Mouse (Mus musculus) testis, adult 2 months (tissue): ENCODE results near the gene Tatdn3. TPM values are rescaled to one million over a fixed set of nuclear protein-coding genes. Genes with fewer than 3 reads are reported as not detected.
"Not testable (repeated sequence)": the region's sequence is repeated elsewhere in the genome, so short reads cannot be mapped to it uniquely, and the experiment has no call there.

Experiments
- H3K27ac ChIP-seq: fragments of 200-500 bp; 2 replicates; pipeline ENCODE4 v1.5.1; 2012; ENCODE audit warnings: low read depth, low read length; ENCODE audit not compliant: control insufficient read depth, insufficient read depth
- H3K27me3 ChIP-seq: fragments of 200-500 bp; 2 replicates; pipeline ENCODE4 v1.6.1; 2012; ENCODE audit warnings: mild to moderate bottlenecking, low read length, moderate library complexity; ENCODE audit not compliant: control insufficient read depth, insufficient read depth
- H3K36me3 ChIP-seq: fragments of 200-500 bp; 2 replicates; pipeline ENCODE4 v1.6.1; 2012; ENCODE audit warnings: mild to moderate bottlenecking, low read length; ENCODE audit not compliant: control insufficient read depth, insufficient read depth
- H3K4me1 ChIP-seq: fragments of 200-500 bp; 2 replicates; pipeline ENCODE4 v1.6.1; 2012; ENCODE audit warnings: low read length; ENCODE audit not compliant: control insufficient read depth, insufficient read depth
- H3K4me3 ChIP-seq: fragments of 200-500 bp; 2 replicates; pipeline ENCODE4 v1.5.1; 2012; ENCODE audit warnings: low read depth, mild to moderate bottlenecking, low read length, moderate library complexity, mixed read lengths; ENCODE audit not compliant: control insufficient read depth
- CTCF ChIP-seq: fragments of 200-500 bp; IDR thresholded peaks from 2 replicates; pipeline ENCODE4 v1.5.1; 2012; ENCODE audit warnings: low read depth, mild to moderate bottlenecking, inconsistent platforms, low read length, moderate library complexity; ENCODE audit not compliant: control insufficient read depth, insufficient read depth, insufficient replicate concordance
- POLR2A ChIP-seq: fragments of 200-500 bp; IDR thresholded peaks from 2 replicates; pipeline ENCODE4 v1.6.1; 2012; ENCODE audit warnings: low read depth, mild to moderate bottlenecking, inconsistent platforms, low read length, moderate library complexity; ENCODE audit not compliant: control insufficient read depth
- polyA plus RNA-seq: library from polyadenylated mRNA; depleted of rRNA; stranded (reverse); fragments of >200 nt; gene quantifications from 2 replicates; pipeline ENCODE4 v1.2.3, GENCODE M21; 2012

The Tatdn3 gene
- polyA plus RNA-seq, 1 experiment: 14.3 TPM

DNA sequence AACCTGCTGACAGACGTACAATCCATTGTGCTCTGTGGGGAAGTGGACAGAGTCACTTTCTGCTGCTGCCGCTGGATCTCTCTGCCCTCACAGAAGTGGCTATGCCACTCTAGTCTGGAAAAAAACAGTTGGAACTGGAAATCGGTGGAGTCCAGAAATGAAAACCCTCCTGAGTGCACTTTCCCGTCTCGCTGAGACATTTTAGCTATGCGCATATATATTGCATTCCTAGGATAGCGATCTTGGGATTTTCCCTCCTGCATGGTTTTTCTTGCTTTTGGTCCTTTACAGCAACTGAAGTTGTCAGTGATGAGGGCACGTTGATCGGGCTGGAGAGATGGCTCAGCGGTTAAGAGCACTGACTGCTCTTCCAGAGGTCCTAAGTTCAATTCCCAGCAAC is 32.5 kb downstream of the Tatdn3 start:
- H3K4me3 ChIP-seq: no peak overlapping the region
- H3K4me1 ChIP-seq: peaks cover 8% of the 10 kb centered on the region
- no peaks in the 10 kb centered on the region for H3K36me3 ChIP-seq
- no peaks in the 10 kb centered on the region for H3K27me3 ChIP-seq
- TF ChIP-seq CTCF (no peak), POLR2A (no peak)
- no peak overlapping the region for H3K27ac ChIP-seq

DNA sequence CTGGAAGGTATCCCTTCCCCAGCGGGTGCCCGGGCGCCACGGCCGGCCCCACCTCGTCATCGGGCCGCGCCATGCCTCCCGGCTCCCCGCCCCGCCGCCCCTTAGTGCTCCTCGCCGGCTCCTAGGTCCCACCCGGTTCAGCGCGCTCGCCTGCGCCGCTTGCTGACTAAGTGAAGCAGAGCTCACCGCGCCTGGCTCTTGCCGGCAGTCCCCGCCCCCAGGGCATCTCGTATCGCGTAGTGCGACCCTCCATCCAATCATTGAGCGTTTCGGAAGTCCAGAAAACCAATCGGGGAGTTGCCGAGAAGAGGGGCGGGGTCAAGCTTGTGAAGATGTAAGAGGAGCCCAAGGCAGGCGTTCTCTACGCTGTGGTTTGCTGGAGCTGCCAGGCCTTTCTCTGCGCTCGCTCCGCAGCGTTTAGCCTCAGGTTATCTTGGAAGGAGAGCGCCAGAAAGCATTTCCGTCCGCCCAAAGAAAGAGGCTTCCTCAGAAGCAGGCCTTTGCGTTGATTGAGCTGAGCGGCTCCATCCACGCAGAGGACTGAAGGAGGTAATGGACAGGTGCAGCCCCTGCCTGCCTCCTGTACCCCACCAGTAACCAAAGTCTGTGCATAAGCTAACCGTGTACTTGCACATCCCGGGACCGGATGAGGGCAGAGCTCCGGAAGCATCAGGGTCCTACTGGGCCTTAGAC is 36.6 kb downstream of the Tatdn3 start, which contains the start of gene Flvcr1:
Flvcr1 (minus strand) TSS at position 138 of the 693 bp plus-strand sequence.
- Histone ChIP-seq H3K4me3 (peak within 1 kb of the TSS; percentile 76), H3K4me1 (peaks cover 11% of the 10 kb centered on the region), H3K36me3 (no peaks in the 10 kb centered on the region), H3K27ac (no peak within 1 kb of the TSS), H3K27me3 (no peaks in the 10 kb centered on the region)
- TF ChIP-seq CTCF (no peak), POLR2A (peak; percentile 80)

DNA sequence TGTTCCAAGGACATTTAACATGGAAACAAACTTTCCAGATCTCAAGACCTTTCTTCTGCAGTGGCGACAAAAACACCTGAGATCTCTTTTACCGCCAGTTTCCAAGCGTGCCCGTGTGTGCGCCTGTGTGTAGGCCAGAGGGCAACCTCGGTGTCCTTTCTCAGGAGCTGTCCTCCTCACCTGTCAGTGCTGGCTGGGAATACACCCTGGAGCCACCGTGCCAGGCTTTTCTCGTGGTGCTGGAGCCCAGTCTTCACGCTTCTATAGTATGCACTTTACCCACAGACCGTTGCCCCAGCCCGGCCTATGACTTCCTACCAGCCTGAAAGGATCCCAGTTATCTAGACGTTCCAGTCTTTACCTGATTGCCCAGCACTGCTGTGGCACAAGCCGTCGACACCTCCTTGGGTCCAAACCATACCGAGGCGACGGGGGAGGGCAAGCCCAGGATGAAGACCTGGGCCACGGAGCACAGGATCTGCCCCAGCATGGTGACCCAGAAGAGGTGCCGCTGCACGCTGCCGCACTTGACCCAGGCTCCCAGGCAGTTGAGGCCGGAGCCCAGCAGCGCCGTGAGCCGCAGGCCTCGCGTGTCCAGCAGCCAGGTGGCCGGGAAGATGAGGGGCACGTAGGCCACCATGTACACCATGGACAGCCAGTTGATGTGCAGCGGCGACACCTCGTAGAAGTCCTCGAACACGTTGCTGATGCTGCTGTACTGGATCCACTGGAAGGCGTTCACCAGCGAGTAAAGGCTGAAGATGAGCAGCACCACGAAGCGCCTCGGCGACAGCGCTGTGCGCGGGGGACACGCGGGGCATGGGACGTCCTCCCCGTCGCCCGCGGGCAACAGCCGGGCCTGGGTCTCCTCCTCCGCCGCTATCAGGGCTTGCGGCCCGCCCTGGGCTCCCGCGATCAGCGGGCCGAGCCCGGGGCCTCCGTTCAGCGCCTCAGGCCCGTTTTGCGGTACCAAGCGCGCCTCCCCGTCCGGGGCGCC is 37.4 kb downstream of the Tatdn3 start:
- Histone ChIP-seq H3K27me3 (no peaks in the 10 kb centered on the region), H3K4me3 (peak overlapping the region; percentile 76), H3K4me1 (peaks cover 11% of the 10 kb centered on the region), H3K27ac (no peak overlapping the region), H3K36me3 (no peaks in the 10 kb centered on the region)
- TF ChIP-seq CTCF: 0 out of 2 replicates have a peak, but pooled peaks have one; percentile 4
- TF ChIP-seq POLR2A: no peak

DNA sequence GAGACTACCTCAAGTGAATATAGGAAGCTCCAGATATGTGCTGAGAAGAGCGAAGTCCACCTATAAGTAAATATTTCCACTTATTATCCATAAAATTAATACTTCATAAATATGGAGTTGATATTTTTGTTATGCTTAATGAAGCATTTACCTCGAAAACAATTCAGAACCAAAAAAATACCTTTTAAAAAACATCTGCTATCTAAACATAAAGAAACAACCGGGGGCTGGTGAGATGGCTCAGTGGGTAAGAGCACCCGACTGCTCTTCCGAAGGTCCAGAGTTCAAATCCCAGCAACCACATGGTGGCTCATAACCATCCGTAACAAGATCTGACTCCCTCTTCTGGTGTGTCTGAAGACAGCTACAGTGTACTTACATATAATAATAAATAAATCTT is 38.9 kb downstream of the Tatdn3 start:
- H3K4me1 ChIP-seq: peaks cover 11% of the 10 kb centered on the region
- not testable (repeated sequence) for H3K27ac ChIP-seq, H3K36me3 ChIP-seq, H3K27me3 ChIP-seq, H3K4me3 ChIP-seq

DNA sequence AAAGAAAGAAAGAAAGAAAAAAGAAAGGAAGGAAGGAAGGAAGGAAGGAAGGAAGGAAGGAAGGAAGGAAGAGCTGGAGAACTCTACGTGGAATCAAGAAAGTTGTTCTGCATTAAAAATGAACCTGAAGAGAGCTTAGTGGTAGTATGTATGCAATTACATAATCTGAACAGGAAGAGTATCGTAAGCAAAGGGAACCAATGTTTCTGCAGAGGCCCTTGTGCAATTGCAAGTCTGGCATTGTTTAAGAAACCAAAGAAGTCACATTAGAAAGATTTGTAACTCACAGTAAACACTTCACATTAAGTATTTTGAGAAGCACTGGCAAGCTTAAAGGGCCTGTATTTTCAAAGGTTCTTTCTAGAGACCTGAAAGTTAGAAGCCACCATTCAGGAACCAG is 39.6 kb downstream of the Tatdn3 start:
- no peak overlapping the region for H3K27ac ChIP-seq
- H3K27me3 ChIP-seq: no peaks in the 10 kb centered on the region
- TF ChIP-seq CTCF (no peak), POLR2A (no peak)
- H3K4me3 ChIP-seq: no peak overlapping the region
- no peaks in the 10 kb centered on the region for H3K36me3 ChIP-seq
- H3K4me1 ChIP-seq: peaks cover 11% of the 10 kb centered on the region

DNA sequence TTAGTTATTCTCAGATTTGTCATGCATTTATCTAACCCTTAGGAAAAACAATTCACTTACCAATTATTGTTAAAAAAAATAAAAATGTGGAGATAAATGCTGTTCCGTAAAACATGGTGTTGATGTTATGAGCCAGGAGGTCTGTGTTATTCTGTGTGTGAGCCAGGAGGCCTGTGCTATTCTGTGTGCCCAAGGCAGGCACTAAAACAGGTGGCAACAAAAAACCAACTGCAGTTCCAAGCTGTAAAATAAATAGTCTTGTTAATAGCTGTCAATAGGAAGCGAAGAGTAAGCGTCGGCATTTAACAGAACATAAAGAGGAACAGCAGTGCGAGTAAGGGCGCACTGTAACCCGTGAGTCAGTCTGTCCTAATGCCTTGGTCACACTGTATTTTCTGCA is 41.7 kb downstream of the Tatdn3 start:
- H3K4me3 ChIP-seq: no peak overlapping the region
- no peaks in the 10 kb centered on the region for H3K36me3 ChIP-seq
- no peaks in the 10 kb centered on the region for H3K27me3 ChIP-seq
- TF ChIP-seq POLR2A (no peak), CTCF (no peak)
- H3K27ac ChIP-seq: no peak overlapping the region
- peaks cover 7% of the 10 kb centered on the region for H3K4me1 ChIP-seq

DNA sequence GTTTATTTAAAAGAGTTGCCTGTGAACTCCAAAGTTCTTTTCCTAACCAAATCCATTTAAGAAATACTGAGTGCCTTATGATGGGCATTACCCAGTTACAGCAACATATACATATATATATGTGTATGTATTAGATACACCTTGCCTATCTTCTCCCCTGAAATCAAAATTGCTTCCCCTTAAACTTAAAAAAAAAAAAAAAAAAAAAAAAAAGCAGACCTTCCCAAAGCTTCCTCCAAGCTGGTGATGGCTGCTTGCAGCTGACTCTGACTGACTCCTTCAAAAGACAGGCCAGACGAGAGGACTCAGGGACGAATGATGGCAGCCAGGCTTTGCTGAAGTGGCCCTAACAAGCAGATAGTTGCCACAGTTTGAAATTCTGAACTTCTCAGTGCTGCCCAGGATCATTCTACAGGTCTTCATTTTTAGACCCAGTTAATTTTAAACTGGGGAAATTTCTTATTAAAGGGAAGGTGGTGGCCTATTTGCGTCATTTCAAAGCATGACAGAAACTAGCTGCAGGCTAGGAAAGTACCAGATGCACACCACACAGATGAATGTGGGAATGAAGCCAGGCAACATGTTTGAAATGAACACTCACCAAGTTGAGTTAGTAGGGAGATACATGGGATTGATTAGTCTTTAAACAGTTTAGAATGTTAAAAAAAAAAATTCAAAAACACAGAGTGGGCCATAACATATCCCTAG is 42.4 kb downstream of the Tatdn3 start:
- Histone ChIP-seq H3K36me3 (no peaks in the 10 kb centered on the region), H3K27me3 (no peaks in the 10 kb centered on the region), H3K4me3 (no peak overlapping the region), H3K4me1 (peaks cover 5% of the 10 kb centered on the region), H3K27ac (no peak overlapping the region)
- no peak for TF ChIP-seq CTCF
